Comparison of ENCODE assay signal across 23 mouse cellular contexts in genomic region chr19:19144447-19144846, GRCm38 (mm10). TPM values are rescaled to one million over a fixed set of nuclear protein-coding genes. Genes with fewer than 3 reads are reported as not detected.
DNase-seq lines count a peak whose midpoint lies in the region; ATAC-seq and TF ChIP-seq lines count a peak whose summit lies in the region.
"Had no signal": no experiment of that assay in that cellular context is flagged by ENCODE, and none has a peak within 500 bp of the region (broad histone marks: within the 10 kb centered on the region; RNA-seq: fewer than 3 reads in every experiment).

No protein-coding gene starts in this region.

- TF ChIP-seq EP300 in MEL (IDR thresholded peaks at IDR 0.05; ENCODE audit: low read depth in 1 of 2, low read length in 2 of 2), result no peak

- ATAC-seq in granulocyte monocyte progenitor cell, adult 5-6 weeks (replicated peaks; ENCODE audit: poor library complexity, severe bottlenecking), result peak; percentile 75
- ATAC-seq in megakaryocyte progenitor cell, adult 5-6 weeks (replicated peaks; ENCODE audit: poor library complexity), result peak; percentile 60
- ATAC-seq: forebrain, embryonic 14.5 days; forebrain, embryonic 16.5 days had no signal

- H3K36me3 ChIP-seq in MEL (ENCODE audit: control insufficient read depth in 1 of 2, insufficient read depth in 2 of 2, low read length in 2 of 2), result no peaks in the 10 kb centered on the region
- H3K36me3 ChIP-seq: embryonic facial prominence, embryonic 13.5 days; embryonic facial prominence, embryonic 15.5 days; forebrain, embryonic 10.5 days; forebrain, embryonic 12.5 days; G1E had no signal

- DNase-seq in MEL (ENCODE audit: low read depth, low spot score), result peak; percentile 4
- DNase-seq in heart, postnatal 25 days (ENCODE audit: low spot score), result no peak
- DNase-seq in heart, postnatal 14 days, result no peak
- DNase-seq in left cerebral cortex, postnatal 36 days (ENCODE audit: low spot score in 2 of 2), result no peak
- DNase-seq: adrenal gland, adult 2 months; adrenal gland, postnatal 10 days; adrenal gland, postnatal 25 days; cerebellum, adult 11 months; cerebellum, adult 18-20 months; cerebellum, adult 8-10 months; cerebellum, adult 9-11 months; cerebellum, postnatal 14 days; embryo, embryonic 11 days had no signal

- H3K4me3 ChIP-seq in MEL (ENCODE audit: control insufficient read depth in 1 of 2, insufficient read depth in 1 of 2, low read depth in 2 of 2, low read length in 2 of 2), result no peak overlapping the region
- H3K4me3 ChIP-seq: embryonic facial prominence, embryonic 13.5 days; embryonic facial prominence, embryonic 15.5 days; erythroblast, embryonic 14.5 days; forebrain, embryonic 10.5 days; forebrain, embryonic 12.5 days had no signal

- intact Hi-C loops in heart, postnatal 25 days (cut with DNase I), result no loop called here
- intact Hi-C loops in heart, postnatal 14 days (cut with DNase I), result no loop called here
- intact Hi-C loops in left cerebral cortex, postnatal 36 days (cut with DNase I), result no loop called here

- no peak for TF ChIP-seq CTCF in MEL (IDR thresholded peaks at IDR 0.05 in 2 of 3, conservative IDR thresholded peaks at IDR 0.05 in 1 of 3; ENCODE audit: control insufficient read depth in 1 of 3, insufficient read depth in 1 of 3, low read depth in 2 of 3, low read length in 3 of 3, poor library complexity in 1 of 3, severe bottlenecking in 1 of 3)

- H3K27me3 ChIP-seq in MEL (ENCODE audit: control insufficient read depth in 1 of 2, insufficient read depth in 2 of 2, low read length in 2 of 2), result no peaks in the 10 kb centered on the region
- H3K27me3 ChIP-seq: embryonic facial prominence, embryonic 13.5 days; embryonic facial prominence, embryonic 15.5 days; forebrain, embryonic 12.5 days had no signal

- no peak overlapping the region for H3K9ac ChIP-seq in MEL (ENCODE audit: control insufficient read depth, low read depth, low read length, poor library complexity, severe bottlenecking)
- H3K9ac ChIP-seq: embryonic facial prominence, embryonic 13.5 days; embryonic facial prominence, embryonic 15.5 days; forebrain, embryonic 12.5 days had no signal

- no peak overlapping the region for H3K27ac ChIP-seq in MEL (ENCODE audit: control insufficient read depth, low read depth, low read length)
- H3K27ac ChIP-seq: embryonic facial prominence, embryonic 13.5 days; embryonic facial prominence, embryonic 15.5 days; forebrain, embryonic 10.5 days; forebrain, embryonic 12.5 days had no signal

- H3K79me2 ChIP-seq in MEL (ENCODE audit: control insufficient read depth, insufficient read depth, low read length, poor library complexity), result no peaks in the 10 kb centered on the region

- no peak for TF ChIP-seq RAD21 in MEL (IDR thresholded peaks at IDR 0.05; ENCODE audit: low read depth, low read length)

- no peaks in the 10 kb centered on the region for H3K9me3 ChIP-seq in MEL (replicated peaks; ENCODE audit: insufficient read depth, low read length)
- H3K9me3 ChIP-seq: embryonic facial prominence, embryonic 13.5 days; embryonic facial prominence, embryonic 15.5 days; forebrain, embryonic 10.5 days; forebrain, embryonic 12.5 days; G1E had no signal

- H3K4me1 ChIP-seq in MEL (ENCODE audit: control insufficient read depth in 1 of 2, insufficient read depth in 2 of 2, low read length in 2 of 2), result no peaks in the 10 kb centered on the region
- H3K4me1 ChIP-seq: embryonic facial prominence, embryonic 13.5 days; embryonic facial prominence, embryonic 15.5 days; forebrain, embryonic 10.5 days had no signal

- TF ChIP-seq POLR2A in MEL (IDR thresholded peaks at IDR 0.05; ENCODE audit: control insufficient read depth in 1 of 2, insufficient read depth in 1 of 2, low read depth in 1 of 2, low read length in 2 of 2, poor library complexity in 1 of 2), result no peak

TF ChIP-seq in MEL, 35 proteins besides CTCF, POLR2A, EP300 and RAD21:
- TF ChIP-seq GABPA (IDR thresholded peaks at IDR 0.05; ENCODE audit: low read depth, low read length), result no peak
- TF ChIP-seq CHD1 (IDR thresholded peaks at IDR 0.05; ENCODE audit: low read depth, low read length), result no peak
- no peak for TF ChIP-seq RCOR1 (IDR thresholded peaks at IDR 0.05; ENCODE audit: low read depth, low read length)
- no peak for TF ChIP-seq USF1 (IDR thresholded peaks at IDR 0.05; ENCODE audit: low read depth, low read length)
- TF ChIP-seq GATA1 (IDR thresholded peaks at IDR 0.05; ENCODE audit: low read depth, low read length), result no peak
- TF ChIP-seq ZC3H11A (IDR thresholded peaks at IDR 0.05; ENCODE audit: low read depth, low read length), result no peak
TF ChIP-seq in MEL: peak in this region for 0.

RNA-seq across cellular contexts. Expression of gene Rorb, which starts 33.5 kb away (rescaled TPM):
- not detected in 2 replicates for total RNA-seq in MEL (2012; rRNA removed)
- polyA plus RNA-seq in MEL (2012; ENCODE audit: insufficient read depth in 1 of 2, insufficient read length in 2 of 2, low read depth in 1 of 2, low replicate concordance in 2 of 2, missing spikeins in 1 of 2), result not detected
- total RNA-seq in granulocyte monocyte progenitor cell, adult 5-6 weeks (2014; fragmentation: Nextera tagmentation), result not detected in 2 replicates
- not detected in 2 replicates for total RNA-seq in granulocyte monocyte progenitor cell, adult 5-6 weeks (2017)
- total RNA-seq in megakaryocyte progenitor cell, adult 5-6 weeks (2015), result not detected in 2 replicates
- under 0.01 TPM in 1 of 2 replicates, not detected in the other for total RNA-seq in megakaryocyte progenitor cell, adult 5-6 weeks (2017)
- under 1 TPM; 0.29 to 0.39 TPM for total RNA-seq in heart, postnatal 25 days (2021)
- total RNA-seq in heart, postnatal 14 days (2021), result under 1 TPM; 0.22 to 0.31 TPM
- 10 to 100 TPM; 56.8 to 57.0 TPM for total RNA-seq in left cerebral cortex, postnatal 36 days (2021)
- polyA plus RNA-seq: erythroblast, embryonic 14.5 days; G1E had no signal

Comparison
In these comparisons a context has a peak if more than half of its experiments do, and no peak if none do; other contexts are left out.
1. RNA of gene Rorb, which starts 33.5 kb away (total RNA-seq): 56.8 to 57.0 TPM in left cerebral cortex, postnatal 36 days; 0.29 to 0.39 TPM in heart, postnatal 25 days, 0.22 to 0.31 TPM in heart, postnatal 14 days, not detected in MEL, not detected in granulocyte monocyte progenitor cell, adult 5-6 weeks and under 0.01 TPM in megakaryocyte progenitor cell, adult 5-6 weeks; every median in the first group is over 10 times any median in the second.